Mouse (Mus musculus): ENCODE results near the gene Lztfl1.
"Not testable (repeated sequence)": the region's sequence is repeated elsewhere in the genome, so short reads cannot be mapped to it uniquely, and the experiment has no call there.

The Lztfl1 gene

DNA sequence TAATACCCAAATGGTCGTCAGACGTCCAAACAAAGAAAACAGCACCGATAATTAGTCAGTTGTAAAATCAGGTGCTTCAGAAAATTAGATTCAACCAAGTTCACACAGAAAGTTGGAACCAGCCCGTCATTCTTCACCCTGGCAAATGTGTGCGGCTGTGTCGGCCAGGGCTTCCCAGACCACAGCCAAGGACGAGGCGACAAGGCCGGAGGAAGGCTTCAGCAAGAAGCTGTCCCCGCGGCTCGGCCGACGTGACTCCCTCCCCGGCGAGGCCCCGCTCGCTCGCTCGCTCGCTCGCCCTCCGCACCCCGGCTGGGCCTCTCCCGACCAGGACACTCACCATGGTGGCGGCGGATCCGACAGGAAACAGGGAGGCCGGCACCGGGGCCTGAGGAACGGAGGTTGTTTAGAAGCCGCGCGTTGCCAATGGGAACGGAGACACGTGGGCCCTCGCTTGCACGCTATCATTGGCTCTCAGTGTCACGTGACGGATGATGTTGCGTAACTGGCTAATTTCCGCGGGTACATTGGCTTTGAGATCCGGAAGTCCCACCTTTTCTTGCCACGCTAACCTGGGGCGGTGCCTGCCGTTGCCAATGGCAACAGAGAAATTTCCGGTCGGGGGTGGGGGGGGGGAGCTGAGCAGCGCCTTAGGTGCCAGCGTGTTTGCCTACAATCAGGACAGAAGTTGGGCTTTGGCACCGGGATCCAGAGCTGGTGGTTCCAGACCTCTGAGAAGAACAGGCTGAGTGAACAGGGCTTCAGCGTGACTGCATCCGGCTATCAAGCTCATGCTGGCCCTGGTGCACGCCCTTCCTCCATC, at the start of gene Lztfl1:
Gene Lztfl1, minus strand, starts transcription at position 512 of the 823 bp plus-strand sequence.
- DNase-seq (ENCODE audit: low read depth, low spot score) = peak; percentile 100

DNA sequence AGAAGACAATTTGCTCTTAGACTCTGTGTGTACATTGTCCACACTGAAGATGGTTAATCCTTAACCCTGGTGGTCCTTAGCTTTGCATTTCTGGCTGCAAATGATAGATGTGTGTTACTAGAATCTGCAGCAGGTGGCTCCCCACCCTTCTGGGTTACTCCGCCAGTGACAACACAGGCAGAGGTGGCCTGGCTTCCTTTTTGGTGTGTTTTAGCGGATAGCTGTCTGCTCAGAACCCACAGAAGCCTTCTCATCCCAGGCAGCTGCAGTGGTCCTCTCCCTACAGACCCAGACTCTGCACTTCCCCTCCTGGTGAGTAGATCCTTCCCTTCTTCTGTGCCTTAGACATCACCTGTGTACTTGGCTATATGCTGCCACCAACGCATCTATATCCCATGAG, 49.5 kb upstream of the Lztfl1 start:
- no peak for DNase-seq (ENCODE audit: low read depth, low spot score)

DNA sequence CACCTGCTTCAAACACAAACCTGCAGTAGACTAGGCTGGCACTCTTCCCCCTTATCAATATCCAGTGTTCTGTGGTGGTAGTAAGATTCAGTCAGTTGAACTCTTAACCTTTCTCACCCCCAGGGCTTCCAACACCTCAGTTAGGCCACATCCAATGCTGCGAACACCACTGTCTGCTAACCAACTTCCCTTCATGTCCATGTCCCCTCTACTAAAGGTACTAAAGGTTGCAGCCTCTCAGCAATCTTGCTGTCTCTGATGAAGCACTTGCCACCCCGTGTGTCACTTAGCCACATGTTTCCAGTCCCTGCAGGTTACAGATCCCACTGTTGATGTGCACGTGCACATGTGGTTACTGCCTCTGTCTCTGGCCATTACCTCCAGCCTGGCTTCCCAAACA, 46.3 kb upstream of the Lztfl1 start:
- DNase-seq (ENCODE audit: low read depth, low spot score) = no peak

DNA sequence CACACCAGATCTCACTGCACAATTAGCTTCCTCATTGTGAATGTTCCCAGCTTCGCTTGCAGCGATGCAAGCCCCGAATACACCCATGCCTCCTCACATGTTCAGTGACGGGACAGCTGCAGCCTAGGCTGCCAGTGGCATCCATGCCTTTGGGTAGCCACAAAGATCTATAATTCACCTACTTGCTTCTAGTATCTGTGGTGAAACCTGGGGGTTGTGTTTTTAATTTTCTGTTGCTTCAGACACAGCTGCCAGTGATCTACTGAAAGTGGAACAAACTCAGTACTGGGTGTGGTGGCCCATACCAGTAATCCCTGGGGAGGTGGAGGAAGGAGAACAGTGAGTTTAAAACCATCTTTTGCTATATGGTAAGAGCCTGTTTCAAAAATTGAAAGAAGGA, 45.4 kb upstream of the Lztfl1 start:
- no peak for DNase-seq (ENCODE audit: low read depth, low spot score)

DNA sequence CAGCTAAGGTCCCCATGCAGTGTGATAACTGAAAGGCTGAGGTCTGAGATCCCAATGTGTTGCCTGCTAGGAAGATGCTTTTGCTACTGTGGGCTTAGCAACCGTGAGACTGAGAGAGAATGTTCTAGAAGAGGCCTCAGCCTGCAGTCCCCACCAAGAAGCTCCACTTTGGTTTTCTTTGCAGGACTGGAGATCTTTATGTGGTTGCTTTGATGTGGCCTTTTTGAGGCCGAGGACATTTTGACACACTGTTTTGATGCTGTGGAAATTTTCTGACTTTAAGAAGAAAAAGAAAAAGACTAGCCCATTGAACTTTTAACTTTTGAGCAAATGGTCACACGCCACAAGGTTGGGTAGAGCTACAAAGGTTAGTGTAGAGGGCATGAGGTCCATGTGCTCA, 43.3 kb upstream of the Lztfl1 start:
- DNase-seq (ENCODE audit: low read depth, low spot score) = no peak

DNA sequence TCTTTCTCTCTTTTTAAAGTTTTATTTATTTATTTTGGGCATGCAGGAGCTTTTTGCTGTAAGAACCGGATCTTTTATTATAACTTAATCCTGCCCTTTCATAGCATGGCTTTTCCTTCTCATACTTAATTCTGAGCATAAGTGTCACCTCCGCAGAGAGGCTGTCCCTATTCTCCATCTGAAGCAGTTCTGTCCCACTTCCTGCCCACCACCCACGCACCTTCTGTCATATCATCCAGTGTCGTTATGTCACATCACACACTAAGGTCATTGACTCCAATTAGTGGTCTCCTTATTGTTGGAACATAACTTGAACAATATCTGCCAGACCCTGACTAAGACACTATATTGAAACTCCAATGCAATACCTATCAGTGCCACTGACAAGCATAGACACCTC, 41.1 kb upstream of the Lztfl1 start:
- DNase-seq (ENCODE audit: low read depth, low spot score) = no peak

DNA sequence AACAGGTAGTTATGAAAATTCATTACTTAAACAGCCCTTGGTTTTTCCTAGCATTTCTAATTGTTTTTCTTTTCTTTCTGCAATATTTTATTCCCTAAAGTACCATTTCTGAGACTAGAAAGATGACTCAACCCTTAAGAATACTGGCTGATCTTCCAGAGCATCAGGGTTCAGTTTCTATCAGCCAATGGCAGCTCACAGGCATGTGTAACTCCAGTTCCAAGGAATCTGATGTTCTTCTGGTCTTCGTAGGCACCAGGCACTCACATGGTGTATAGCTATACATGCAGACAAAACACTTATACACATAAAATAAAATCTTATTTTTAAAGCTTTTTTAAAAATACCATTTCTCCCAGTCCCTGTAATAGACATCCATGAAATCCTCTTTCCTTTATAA, 40.7 kb upstream of the Lztfl1 start:
- DNase-seq (ENCODE audit: low read depth, low spot score) = no peak

DNA sequence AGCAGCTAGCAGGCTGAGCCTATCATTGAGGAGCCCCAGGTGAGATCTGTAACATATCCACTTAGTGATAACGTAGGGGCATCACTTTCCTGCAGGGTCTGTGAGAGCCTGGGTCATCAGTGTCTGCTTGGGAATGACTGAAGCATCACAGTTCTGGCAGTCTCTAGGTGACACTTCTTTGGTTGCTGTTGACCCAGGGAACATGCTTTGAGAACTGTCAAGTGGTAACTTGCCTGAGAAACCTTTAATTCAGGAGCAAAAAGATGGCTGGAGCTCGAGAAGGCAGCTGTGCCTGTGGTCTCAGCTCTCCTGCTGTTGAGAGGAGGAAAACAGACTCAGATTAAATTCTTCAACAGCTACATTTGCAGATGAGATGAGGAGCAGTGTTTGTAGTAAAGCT, 39.8 kb upstream of the Lztfl1 start:
- DNase-seq (ENCODE audit: low read depth, low spot score) = no peak

DNA sequence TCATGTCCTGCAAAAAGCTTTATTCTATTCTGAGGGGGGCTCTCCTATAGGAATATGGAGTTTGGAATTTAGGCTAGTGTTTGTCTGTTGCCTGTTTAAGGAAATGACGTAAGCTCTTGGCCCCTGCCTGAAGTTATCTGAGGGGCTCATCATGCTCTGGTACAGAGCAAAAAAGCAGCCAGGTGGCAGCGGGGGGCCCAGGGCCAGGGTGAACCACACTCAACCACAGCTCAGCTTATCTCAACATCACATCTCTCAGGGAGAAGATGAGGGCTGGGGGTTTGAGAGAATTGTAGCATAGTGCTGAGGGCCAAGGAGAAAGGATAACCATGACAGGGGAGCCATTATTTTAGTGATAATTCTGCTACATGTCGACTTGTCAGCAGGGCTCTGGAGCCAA, 39.3 kb upstream of the Lztfl1 start:
- DNase-seq (ENCODE audit: low read depth, low spot score) = no peak

DNA sequence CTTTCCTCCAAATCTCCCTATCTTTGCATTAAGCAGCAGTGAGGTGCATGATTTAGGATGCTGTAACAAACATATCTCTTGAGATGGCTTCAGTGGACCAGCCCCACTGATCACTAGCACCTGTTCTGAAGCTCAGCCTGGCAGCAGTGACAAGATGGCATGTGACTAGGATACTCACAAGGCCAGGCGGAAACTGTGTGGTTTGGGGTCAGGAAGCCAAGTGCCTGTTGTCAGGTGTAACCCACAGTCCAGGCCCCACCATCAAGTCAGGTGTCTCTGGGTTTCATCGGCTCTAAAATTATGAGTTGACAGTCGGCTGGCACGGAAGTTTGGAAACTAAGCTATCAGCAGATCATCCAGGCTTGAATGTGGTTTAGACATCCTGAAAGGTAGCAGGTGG, 36.8 kb upstream of the Lztfl1 start:
- no peak for DNase-seq (ENCODE audit: low read depth, low spot score)

DNA sequence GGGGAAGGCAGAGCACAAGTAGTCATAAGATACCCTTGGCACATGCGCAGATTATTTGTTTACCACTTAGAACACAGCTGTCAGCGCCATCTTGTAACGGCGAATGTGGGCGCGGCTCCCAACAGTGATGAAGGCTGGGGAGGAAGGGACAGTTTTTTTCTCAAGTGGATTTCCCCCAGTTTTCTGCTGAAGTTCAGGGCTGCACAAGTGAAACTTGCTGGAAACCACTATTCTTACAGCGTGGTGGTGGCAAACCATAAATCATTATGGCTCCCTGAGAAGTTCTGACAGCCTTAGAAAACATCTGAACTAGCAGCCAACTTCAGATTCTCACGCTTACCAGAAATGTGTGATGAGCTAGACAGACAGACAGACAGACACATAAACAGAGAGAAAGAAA, 32.2 kb upstream of the Lztfl1 start:
- DNase-seq (ENCODE audit: low read depth, low spot score) = not testable (repeated sequence)

DNA sequence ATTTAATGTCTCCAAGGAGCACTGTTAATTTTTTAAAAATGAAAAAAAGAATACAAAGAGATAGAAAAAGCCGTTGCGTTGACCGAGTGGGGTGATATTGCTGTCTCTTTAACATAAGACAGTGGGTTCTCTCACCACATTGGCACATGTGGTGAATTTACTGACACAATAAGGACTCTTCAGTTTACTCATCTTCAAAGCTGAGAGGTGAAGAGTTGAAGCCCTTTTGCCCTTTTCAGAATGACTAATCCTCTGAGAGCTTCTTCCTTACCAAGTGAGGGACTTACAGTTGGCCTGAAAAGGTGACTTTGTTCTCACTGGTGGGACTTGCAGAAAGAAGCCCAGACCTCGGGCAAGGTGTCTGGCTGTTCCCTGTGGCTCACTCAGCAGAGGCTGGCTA, 23.3 kb upstream of the Lztfl1 start:
- no peak for DNase-seq (ENCODE audit: low read depth, low spot score)

DNA sequence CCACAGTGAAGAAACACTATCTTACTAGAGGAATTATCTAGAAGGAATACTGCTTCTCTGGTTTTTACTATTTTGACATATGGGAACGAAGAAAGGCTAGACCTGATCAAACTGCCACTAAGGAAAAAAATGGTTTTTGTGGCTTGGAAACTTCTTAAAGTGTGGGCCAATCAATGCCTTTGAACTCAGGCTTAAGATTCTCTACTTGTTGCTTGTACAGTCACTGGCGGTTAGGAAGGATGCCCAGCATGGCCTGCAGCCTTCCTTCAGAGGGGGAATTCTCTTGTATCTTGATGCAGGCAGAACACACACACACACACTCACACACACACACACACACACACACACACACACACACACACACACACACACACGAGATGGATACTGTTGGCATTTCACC, 16.6 kb upstream of the Lztfl1 start:
- no peak for DNase-seq (ENCODE audit: low read depth, low spot score)

DNA sequence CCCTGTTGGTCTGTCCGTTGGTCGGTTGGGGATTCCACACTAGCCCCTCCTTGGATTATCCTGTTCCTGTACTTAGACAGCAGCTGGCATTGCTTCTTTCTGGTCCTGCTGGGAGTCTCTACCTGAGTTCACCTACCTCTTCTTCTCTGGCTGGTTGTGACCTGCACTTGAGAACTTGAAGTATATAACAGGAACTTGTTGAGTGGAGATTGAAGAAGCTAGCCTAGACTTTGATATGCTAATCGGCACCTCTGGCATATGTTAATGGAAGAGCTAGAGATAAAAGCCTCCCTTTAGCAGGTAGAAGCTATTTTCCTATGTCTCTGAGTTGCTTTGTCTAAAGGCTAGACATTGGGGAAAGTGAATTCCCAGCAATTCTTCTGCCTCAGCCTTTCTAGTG, 13.8 kb upstream of the Lztfl1 start:
- DNase-seq (ENCODE audit: low read depth, low spot score) = no peak

DNA sequence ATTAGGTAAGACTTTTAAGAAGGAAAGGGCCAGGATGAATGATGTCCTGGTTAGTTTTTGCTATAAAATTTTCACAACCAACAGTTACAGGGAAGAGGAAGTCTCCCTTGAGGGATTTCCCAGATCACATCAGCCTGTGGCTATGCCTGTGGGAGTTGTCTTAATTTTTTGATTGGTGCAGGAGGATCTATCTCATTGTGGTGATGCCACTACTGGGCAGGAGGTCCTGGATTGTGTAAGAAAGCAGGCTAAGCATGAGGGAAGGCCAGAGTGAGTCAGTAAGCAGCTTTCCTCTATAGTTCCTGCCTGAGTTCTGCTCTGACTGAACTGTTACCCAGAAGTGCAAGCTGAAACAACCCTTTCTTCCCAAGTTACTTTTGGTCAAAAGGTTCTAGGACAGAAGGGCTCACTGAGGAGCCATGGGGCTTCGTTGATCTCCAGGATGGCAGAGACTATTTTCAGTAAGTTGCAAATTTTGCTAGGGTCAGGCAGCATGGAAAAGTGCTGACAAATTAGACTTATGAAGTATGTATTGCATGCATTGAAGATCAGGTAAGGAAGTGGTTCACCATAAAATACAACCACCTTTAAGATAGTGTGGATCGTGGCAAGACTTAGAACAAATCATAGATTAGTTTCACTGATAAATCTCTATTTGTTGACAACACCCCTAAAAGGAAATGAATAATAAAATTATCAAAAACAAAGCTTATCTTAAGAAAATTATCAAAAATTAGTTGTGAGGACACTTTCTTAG, 5.4 kb upstream of the Lztfl1 start:
- DNase-seq (ENCODE audit: low read depth, low spot score) = no peak

DNA sequence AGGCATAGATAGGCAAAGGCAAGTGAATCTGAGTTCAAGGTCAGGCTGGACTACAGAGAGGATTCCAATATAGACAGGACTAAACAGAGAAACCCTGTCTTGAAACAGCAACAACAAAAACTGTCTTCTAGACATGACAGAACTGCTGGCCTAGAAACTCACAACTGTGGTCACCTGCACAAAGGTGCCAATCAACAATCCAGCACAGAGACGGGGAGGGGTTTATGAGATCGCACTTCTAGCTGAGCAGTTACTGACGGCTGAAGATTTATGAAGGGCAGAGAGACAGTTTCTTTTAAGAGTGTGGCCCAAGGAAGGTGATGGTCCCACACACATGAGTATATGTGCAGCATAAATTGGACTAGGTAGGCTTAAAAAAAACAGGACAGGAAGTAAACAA, 1.2 kb downstream of the Lztfl1 start:
- DNase-seq (ENCODE audit: low read depth, low spot score) = no peak

DNA sequence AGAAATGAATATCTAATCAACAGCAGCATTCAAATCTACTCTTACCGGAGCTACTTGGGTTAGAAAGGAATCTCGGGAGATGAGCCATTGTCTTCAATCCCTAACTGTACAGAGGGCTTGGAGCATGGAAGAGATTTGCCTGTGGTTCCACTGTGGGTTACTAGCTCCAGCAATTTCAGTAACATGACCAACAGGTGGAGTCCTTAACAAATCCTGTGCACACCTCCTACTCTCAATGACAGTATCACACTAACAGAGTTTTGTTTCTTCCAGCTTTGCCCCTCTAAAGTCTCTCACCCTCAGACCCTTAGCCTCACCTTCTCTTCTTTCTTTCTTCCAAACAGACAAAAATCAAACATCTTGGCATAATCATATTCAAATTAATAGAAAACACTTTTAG, 4.4 kb downstream of the Lztfl1 start:
- DNase-seq (ENCODE audit: low read depth, low spot score) = no peak

DNA sequence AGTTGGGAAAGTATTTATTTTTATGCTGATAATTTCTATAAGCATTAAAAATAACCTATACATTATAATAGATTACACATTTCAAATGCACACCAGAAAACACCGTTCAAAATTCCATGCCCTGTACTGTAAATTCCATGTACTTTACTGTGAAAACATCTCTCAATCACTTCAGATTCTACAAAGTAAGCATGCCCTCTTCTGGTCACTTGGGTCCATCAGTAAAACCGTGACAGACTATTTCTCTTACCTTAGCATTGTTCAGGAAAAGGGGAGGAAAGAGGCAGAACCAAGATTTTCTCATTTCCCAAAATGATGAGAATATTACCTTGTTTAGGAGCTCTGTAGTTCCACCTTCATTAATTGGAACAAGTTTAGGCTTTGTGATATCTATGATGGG, 8.3 kb downstream of the Lztfl1 start:
- no peak for DNase-seq (ENCODE audit: low read depth, low spot score)

DNA sequence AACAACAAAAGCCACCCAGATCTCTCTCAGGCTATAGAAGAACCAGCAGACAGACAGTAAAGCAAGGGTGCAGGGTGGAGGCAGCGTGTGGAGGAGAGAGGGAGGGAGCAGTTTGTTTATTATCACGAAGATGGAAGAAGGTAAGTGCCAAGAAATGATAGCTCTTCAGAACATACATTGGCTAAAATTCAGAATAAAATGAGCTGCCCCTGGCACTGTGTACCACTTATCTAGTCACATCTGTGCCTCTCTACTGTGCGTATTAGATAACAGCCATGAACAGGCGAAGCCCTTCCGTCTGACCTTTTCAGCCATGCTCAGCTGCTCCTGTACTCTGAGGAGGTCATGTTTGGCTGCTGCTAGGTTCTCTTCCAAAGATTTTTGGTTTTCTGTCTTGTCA, 15.7 kb downstream of the Lztfl1 start:
- DNase-seq (ENCODE audit: low read depth, low spot score) = no peak

DNA sequence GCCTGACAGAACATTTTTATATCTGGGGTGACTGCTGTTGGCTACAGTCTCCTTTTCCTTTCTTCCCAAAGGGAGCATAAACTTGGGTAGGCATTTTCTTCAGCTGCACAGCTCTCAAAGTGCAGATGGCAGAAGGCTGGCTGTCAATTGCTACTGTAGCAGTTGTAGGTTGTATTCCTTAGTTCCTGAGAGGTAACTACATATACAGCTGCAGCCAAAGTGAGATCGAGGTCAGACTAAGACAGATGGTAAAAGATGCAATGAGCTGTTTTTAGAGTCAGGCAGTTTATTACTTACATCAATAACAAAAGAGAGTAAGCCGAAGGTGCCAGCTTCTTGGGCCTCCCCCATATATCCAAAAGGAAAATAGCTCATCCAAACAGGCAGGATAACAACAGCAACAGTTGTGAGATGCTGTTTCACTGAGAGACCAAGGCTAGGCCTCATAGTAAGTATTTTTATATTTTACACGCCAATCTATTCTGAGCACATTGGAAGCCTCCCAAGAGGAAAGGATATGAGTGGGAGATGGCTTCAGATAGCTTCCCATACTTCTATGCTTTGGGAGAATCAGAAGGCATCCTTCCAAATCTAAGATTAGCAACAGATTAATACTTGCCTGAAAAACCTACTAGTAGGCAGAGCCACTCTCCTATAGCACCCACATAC, 21.7 kb downstream of the Lztfl1 start:
- peak; percentile 80 for DNase-seq (ENCODE audit: low read depth, low spot score)

DNA sequence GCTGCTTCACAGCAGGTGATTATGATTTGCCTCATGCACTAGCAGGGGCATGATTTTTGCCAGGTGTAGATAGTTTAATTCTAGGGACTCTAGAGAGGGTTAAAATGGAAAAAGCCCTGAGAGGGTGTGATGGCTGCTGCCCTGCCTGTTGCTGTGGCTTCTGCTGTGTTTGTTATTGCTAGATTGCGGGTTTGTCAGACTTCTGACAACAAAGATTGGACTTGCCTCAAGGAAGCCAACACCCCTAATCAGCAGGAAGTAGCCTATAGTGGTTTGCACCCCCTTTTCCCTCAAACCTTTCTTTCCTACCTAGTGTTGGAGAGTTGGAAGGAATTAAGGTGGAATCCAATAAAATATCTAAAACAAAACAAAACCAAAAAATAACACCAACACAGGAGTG, 29.3 kb downstream of the Lztfl1 start:
- DNase-seq (ENCODE audit: low read depth, low spot score) = no peak

DNA sequence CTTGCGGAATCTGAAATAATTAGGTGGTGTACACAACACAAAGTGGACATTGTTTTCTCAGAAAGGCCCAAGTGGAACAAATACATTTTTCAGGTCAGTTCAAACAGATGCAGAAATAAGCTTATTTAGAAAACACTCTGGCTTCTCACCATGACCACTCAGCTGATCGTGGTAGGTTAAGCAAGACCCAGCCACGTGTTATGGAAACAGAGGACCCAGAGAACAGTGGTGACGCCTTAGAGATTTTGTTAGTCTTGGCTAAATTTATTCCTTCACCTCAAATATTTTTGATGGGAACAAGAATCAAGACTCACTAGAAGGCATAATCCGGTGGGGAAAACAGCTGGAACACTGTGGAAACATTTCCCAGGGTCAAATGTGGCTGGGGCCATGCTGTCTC, 31.3 kb downstream of the Lztfl1 start:
- DNase-seq (ENCODE audit: low read depth, low spot score) = no peak

DNA sequence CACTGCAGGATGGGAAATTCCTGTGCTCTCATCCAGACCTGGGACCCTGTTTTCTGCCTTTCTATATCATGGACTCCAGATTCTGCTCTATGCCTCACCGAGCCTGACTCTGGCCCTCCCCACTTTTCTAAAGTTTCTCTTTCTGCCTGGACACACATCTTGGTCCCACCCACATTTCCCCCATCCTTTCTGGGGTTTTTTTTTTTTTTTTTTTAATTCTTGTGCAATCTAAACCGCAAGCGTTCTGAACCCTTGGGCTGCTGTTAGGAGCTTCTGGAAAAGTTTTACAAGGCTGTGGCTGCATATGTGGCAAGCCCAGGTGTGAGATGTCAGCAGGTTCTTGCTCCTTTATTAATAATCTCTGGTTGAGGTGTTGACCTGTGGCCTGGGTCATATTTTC, 33.8 kb downstream of the Lztfl1 start:
- DNase-seq (ENCODE audit: low read depth, low spot score) = no peak
